Mouse (Mus musculus) bone marrow, adult 2 months (tissue): ENCODE measurements at regions not wholly inside any gene's neighbourhood (a gene's known extent, or its start where the extent isn't known, plus 50 kb on each side); places are given as distances from the start of the nearest gene placed in this dataset.

ENCODE experiments used
- H3K27ac ChIP-seq: fragments of 200-500 bp; 2 replicates; pipeline ENCODE4 v1.5.1; 2012; ENCODE audit warnings: low read depth, mild to moderate bottlenecking, control low read depth, inconsistent platforms, low read length; ENCODE audit not compliant: control insufficient read depth, poor library complexity, insufficient read depth
- H3K4me1 ChIP-seq: fragments of 200-500 bp; 2 replicates; pipeline ENCODE4 v1.6.1; 2011; ENCODE audit warnings: low read length; ENCODE audit not compliant: control insufficient read depth, insufficient read depth
- H3K4me3 ChIP-seq: fragments of 200-500 bp; replicated peaks from 2 replicates; pipeline ENCODE3; 2011; ENCODE audit warnings: mild to moderate bottlenecking, low read depth, low read length, control low read depth; ENCODE audit not compliant: control insufficient read depth
- CTCF ChIP-seq: fragments of 200-500 bp; IDR thresholded peaks from 2 replicates; pipeline ENCODE4 v1.5.1; 2011; ENCODE audit warnings: low read length, control low read depth; ENCODE audit not compliant: control insufficient read depth, insufficient read depth
- POLR2A ChIP-seq: fragments of 200-500 bp; IDR thresholded peaks from 2 replicates; pipeline ENCODE4 v1.6.1; 2011; ENCODE audit warnings: low read depth, mild to moderate bottlenecking, control low read depth, low read length, borderline replicate concordance; ENCODE audit not compliant: control insufficient read depth
- WGBS: fragments of 180-500 bp; shearing (Covaris S2); methylation state at CpG from one replicate; pipeline ENCODE4 v1.1.7; 2018; 5-methylcytosine and 5-hydroxymethylcytosine counted together

GRCm38 (mm10) chr5:96913711-96914110 is 83.8 kb upstream of the Bmp2k start:
- Histone ChIP-seq H3K27ac (no peak overlapping the region), H3K4me1 (peaks cover 13% of the 10 kb centered on the region), H3K4me3 (no peak overlapping the region)
- WGBS, result 20% methylated on average over 1 of the region's 1 CpGs
- TF ChIP-seq POLR2A, result no peak
- TF ChIP-seq CTCF, result no peak

DNA sequence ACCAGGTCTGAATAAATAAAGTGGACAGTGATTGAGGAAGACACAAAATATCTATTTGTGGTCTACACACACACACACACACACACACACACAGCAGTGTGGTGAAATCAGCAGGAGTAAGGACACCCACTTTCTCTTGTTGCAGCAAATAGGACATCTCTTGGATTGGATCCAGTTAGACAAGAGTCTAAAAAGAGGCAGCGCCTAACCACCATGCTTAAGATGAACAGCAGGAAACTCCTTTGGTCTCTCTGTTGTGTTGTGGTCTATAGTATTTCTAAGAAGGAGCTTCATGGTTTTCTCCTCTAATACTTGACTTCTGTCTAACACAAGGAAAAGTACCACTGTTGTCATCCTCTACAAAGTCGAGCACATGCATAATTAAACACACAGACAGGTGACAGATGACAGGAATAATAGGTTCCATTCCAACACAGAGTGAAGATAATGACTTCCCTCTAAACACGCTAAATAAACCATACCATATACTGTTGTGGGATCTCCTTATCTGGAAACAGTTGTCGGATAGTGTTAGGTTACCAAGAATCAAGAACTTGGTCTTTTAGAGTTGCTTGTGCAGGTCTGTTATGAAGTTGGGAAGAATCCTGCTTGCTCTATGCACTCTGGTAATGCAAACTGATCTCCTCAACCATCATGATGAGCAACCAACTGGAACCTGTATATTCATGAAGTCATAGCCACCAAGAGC is 82.6 kb upstream of the Bmp2k start:
- TF ChIP-seq CTCF, result no peak
- no peak overlapping the region for H3K4me3 ChIP-seq
- H3K4me1 ChIP-seq, result peaks cover 13% of the 10 kb centered on the region
- no peak overlapping the region for H3K27ac ChIP-seq
- 43% methylated on average over 4 of the region's 4 CpGs for WGBS

GRCm38 (mm10) chr5:96916897-96917296 is 80.6 kb upstream of the Bmp2k start:
- TF ChIP-seq CTCF (no peak), POLR2A (no peak)
- 22% methylated on average over 6 of the region's 6 CpGs for WGBS
- Histone ChIP-seq H3K4me1 (peaks cover 17% of the 10 kb centered on the region), H3K27ac (peak overlapping the region; percentile 10; the same call in 1 of the 2 replicates), H3K4me3 (no peak overlapping the region)

- 20% methylated on average over 10 of the region's 10 CpGs for WGBS
- Histone ChIP-seq H3K4me3 (peak overlapping the region; percentile 14), H3K4me1 (peaks cover 15% of the 10 kb centered on the region), H3K27ac (peak overlapping the region; percentile 83)
- no peak for TF ChIP-seq POLR2A
- no peak for TF ChIP-seq CTCF
These were observed 79.8 kb upstream of the Bmp2k start for GRCm38 (mm10) chr5:96917596-96918258.

DNA sequence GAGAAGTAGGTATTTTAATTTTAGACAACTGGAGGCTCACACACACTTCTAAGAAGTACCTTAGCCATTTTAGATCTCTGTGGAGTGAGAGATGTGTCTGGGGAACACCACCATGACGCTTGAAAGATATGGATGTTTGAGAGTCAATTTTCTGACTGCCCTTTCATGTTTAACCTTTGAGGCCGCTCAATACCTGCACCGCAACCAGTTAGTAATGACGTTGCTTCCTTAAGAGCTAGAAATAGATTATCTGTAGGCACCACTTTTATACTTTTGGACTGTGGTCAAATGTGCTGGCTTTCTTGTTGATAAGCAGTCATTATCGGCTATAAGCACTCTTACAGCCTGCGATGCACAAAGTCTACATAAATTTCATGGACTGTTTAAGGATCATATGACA is 78.3 kb upstream of the Bmp2k start:
- 19% methylated on average over 6 of the region's 6 CpGs for WGBS
- H3K4me1 ChIP-seq, result peaks cover 13% of the 10 kb centered on the region
- H3K27ac ChIP-seq, result no peak overlapping the region; the same call in 1 of the 2 replicates
- H3K4me3 ChIP-seq, result no peak overlapping the region
- no peak for TF ChIP-seq POLR2A
- TF ChIP-seq CTCF, result no peak

DNA sequence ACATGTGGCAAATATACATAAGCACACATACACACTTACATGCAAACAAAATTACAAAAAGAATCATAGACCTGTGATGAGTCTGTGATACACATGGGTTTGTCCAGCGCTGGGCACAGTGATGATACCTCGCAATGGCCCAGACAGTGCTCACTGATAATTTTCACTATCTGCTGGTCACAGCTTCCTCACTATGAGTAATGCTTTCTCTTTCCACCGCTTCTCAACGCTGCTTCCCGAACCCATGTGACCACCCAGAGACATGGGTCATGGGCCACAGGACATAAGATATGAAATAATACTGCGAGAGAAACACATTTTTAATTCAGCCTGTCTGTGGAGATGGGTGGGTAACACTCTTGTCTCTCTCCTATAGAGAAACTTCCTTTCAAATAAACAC is 76.5 kb upstream of the Bmp2k start:
- H3K27ac ChIP-seq, result peak overlapping the region; percentile 81; the same call in 1 of the 2 replicates
- no peak for TF ChIP-seq POLR2A
- no peak for TF ChIP-seq CTCF
- no peak overlapping the region for H3K4me3 ChIP-seq
- peaks cover 12% of the 10 kb centered on the region for H3K4me1 ChIP-seq
- 13% methylated on average over 6 of the region's 6 CpGs for WGBS

DNA sequence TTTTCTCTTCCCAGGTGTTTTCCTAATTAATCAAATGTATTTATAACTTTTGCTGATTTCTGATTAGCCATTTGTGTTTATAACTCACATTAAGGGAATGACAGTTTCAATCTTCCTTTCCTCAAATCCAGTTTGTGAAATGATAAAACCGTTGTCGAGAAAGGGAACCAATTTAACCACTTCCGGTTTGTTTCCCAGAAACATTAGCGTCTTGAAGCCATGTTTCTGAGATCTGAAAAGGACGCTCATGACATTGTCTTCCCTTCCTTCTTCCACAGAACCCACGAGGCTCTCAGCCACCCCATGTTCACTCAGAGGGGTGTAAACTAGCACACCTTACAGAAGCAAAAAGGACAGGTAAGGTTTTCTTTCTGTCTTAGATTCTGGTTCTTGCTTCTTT is 76.0 kb upstream of the Bmp2k start:
- Histone ChIP-seq H3K4me3 (no peak overlapping the region), H3K4me1 (peaks cover 9% of the 10 kb centered on the region), H3K27ac (peak overlapping the region; percentile 69)
- WGBS, result 2% methylated on average over 6 of the region's 6 CpGs
- TF ChIP-seq POLR2A (no peak), CTCF (no peak)

GRCm38 (mm10) chr5:96921973-96922715 is 75.3 kb upstream of the Bmp2k start:
- WGBS, result 22% methylated on average over 11 of the region's 11 CpGs
- Histone ChIP-seq H3K4me1 (peaks cover 9% of the 10 kb centered on the region), H3K27ac (peak overlapping the region; percentile 69), H3K4me3 (no peak overlapping the region)
- TF ChIP-seq CTCF (no peak), POLR2A (no peak)

- Histone ChIP-seq H3K27ac (peak overlapping the region; percentile 50; the same call in 1 of the 2 replicates), H3K4me3 (no peak overlapping the region), H3K4me1 (peaks cover 9% of the 10 kb centered on the region)
- 38% methylated on average over 4 of the region's 4 CpGs for WGBS
- TF ChIP-seq CTCF (no peak), POLR2A (no peak)
These were observed 74.8 kb upstream of the Bmp2k start for GRCm38 (mm10) chr5:96922716-96923076.
